ENCODE assay signal across 15 mouse cellular contexts in the genomic region with DNA sequence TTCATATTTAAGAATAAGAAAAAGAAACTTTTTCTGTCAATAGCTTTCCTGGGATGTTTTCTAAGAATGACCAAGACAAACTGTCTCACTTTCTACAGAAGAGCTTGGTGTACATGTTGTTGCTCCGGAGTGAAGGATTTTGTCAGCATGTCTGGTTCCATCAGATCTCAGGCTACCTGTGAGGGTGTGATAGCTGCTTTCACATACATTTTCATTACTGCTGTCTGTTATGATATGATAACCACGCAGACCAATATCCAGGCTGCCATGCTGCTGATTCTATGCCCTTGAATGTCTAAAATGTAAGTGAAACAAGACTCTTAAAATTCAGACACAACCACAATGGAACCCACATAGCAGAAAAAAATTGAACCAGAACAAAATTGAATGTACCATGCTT.
"Had no signal": no experiment of that assay in that cellular context is flagged by ENCODE, and none has a peak within 500 bp of the region (broad histone marks: within the 10 kb centered on the region; RNA-seq: fewer than 3 reads in every experiment).

No protein-coding gene starts in this region.

- H3K4me1 ChIP-seq: limb, embryonic 13.5 days; midbrain, embryonic 10.5 days; neural tube, embryonic 15.5 days had no signal

- H3K9ac ChIP-seq: limb, embryonic 13.5 days; neural tube, embryonic 15.5 days had no signal

- H3K4me3 ChIP-seq: layer of hippocampus, adult 2 months; limb, embryonic 13.5 days; midbrain, embryonic 10.5 days; myocyte; neural tube, embryonic 15.5 days had no signal

- H3K4me2 ChIP-seq: limb, embryonic 13.5 days; neural tube, embryonic 15.5 days had no signal

- DNase-seq: kidney, adult 18-20 months; kidney, postnatal 10 days; kidney, postnatal 4 days; lung, adult 18-20 months; midbrain, embryonic 14.5 days; right cerebral cortex, adult 18-20 months; right cerebral cortex, postnatal 25 days; thymus, adult 2 months; thymus, postnatal 25 days had no signal

- H3K27ac ChIP-seq: layer of hippocampus, adult 2 months; limb, embryonic 13.5 days; midbrain, embryonic 10.5 days; neural tube, embryonic 15.5 days; stomach, postnatal 0 days had no signal

- H3K27me3 ChIP-seq: limb, embryonic 13.5 days; neural tube, embryonic 15.5 days had no signal

- H3K9me3 ChIP-seq: limb, embryonic 13.5 days; midbrain, embryonic 10.5 days; neural tube, embryonic 15.5 days had no signal

- H3K36me3 ChIP-seq: limb, embryonic 13.5 days; midbrain, embryonic 10.5 days; neural tube, embryonic 15.5 days had no signal
